Mouse (Mus musculus) heart, postnatal 0 days (tissue): ENCODE measurements around the gene Olfr429. TPM values are rescaled to one million over a fixed set of nuclear protein-coding genes. Genes with fewer than 3 reads are reported as not detected.

Source experiments
- ATAC-seq: fragments of 200-750 bp; cut with Nextera tagmentation; 2 replicates; pipeline ENCODE4 v1.8.0; 2017; ENCODE audit warnings: low read depth, moderate number of reproducible peaks, moderate library complexity; ENCODE audit not compliant: insufficient read depth
- DNase-seq: peaks from one replicate; pipeline ENCODE4 v3.0.0-alpha.2; 2016; ENCODE audit warnings: low spot score
- H3K27ac ChIP-seq: fragments of 300-500 bp; sonication (generic); 2 replicates; pipeline ENCODE4 v1.5.1; 2014; ENCODE audit warnings: low read depth, mild to moderate bottlenecking
- H3K27me3 ChIP-seq: fragments of 300-500 bp; sonication (generic); 2 replicates; pipeline ENCODE4 v1.6.1; 2014; ENCODE audit warnings: low read length, mixed read lengths; ENCODE audit not compliant: control insufficient read depth, insufficient read depth
- H3K36me3 ChIP-seq: fragments of 300-500 bp; sonication (generic); replicated peaks from 2 replicates; pipeline ENCODE4 v1.6.1; 2014; ENCODE audit warnings: low read length, mixed read lengths; ENCODE audit not compliant: control insufficient read depth, insufficient read depth
- H3K4me1 ChIP-seq: fragments of 300-500 bp; sonication (generic); 2 replicates; pipeline ENCODE4 v1.6.1; 2014; ENCODE audit warnings: antibody characterized with exemption; ENCODE audit not compliant: control insufficient read depth, insufficient read depth
- H3K4me2 ChIP-seq: fragments of 300-500 bp; sonication (generic); 2 replicates; pipeline ENCODE4 v1.6.1; 2014; ENCODE audit warnings: low read depth, mild to moderate bottlenecking, low read length, moderate library complexity
- H3K4me3 ChIP-seq: fragments of 300-500 bp; sonication (generic); 2 replicates; pipeline ENCODE4 v1.5.1; 2014; ENCODE audit warnings: low read depth, low read length
- H3K9ac ChIP-seq: fragments of 300-500 bp; sonication (generic); replicated peaks from 2 replicates; pipeline ENCODE4 v1.6.1; 2014; ENCODE audit warnings: low read depth, low read length, mixed read lengths
- H3K9me3 ChIP-seq: fragments of 300-500 bp; sonication (generic); replicated peaks from 2 replicates; pipeline ENCODE4 v1.6.1; 2016; ENCODE audit warnings: low read length; ENCODE audit not compliant: control insufficient read depth
- CTCF ChIP-seq: IDR thresholded peaks from 2 replicates; pipeline ENCODE4 v1.5.1; 2016; ENCODE audit warnings: antibody characterized with exemption, control low read depth, low read depth
- EP300 ChIP-seq: IDR thresholded peaks from 2 replicates; pipeline ENCODE4 v1.6.1; 2016; ENCODE audit warnings: antibody characterized with exemption, low read depth
- WGBS: fragments of 180-500 bp; shearing (Covaris S2); extraction: QIAGEN DNeasy Blood & Tissue Kit; methylation state at CpG from one replicate; pipeline ENCODE4 v1.1.7; 2014; 5-methylcytosine and 5-hydroxymethylcytosine counted together
- polyA plus RNA-seq: library from polyadenylated mRNA; unstranded; fragments of >200 nt; fragmentation: Nextera tagmentation; extraction: Ambion mirVana; gene quantifications from 2 replicates; pipeline ENCODE4 v1.2.1, GENCODE M21; 2015
- total RNA-seq: library from RNA; depleted of rRNA; stranded (reverse); fragments of >200 nt; gene quantifications from 2 replicates; pipeline ENCODE4 v1.2.3, GENCODE M21; 2014; ENCODE audit warnings: low replicate concordance; rRNA removed

The Olfr429 gene
- total and polyA plus RNA-seq, 2 experiments from 2014 or later, result not detected

DNA sequence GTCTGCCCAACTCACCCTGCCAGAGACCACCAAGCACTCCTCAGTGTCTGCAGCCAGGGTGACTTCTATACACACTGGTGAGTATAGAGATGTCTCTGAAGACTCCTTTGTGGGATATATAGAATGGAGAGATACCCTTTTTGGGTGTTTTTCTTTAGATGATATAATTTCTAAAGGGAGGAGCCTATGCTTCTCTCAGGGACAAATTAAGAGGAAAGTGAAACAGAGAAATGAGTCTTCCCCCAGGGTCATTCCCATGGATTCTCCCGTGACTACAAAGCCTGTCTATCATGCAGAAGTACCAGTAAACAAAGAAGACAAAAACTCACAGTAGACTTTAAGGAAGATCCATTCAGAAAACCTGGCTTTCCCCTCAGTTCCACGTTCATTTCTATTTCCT is 36.9 kb downstream of the Olfr429 start, which contains the start of gene Olfr231:
TSS of gene Olfr231 (minus strand) at position 101 of the 400 bp plus-strand sequence.
- Histone ChIP-seq H3K27me3 (no peaks in the 10 kb centered on the region), H3K36me3 (no peaks in the 10 kb centered on the region), H3K9ac (no peak within 1 kb of the TSS), H3K27ac (no peak within 1 kb of the TSS), H3K9me3 (no peaks in the 10 kb centered on the region), H3K4me3 (no peak within 1 kb of the TSS), H3K4me2 (no peak within 1 kb of the TSS), H3K4me1 (no peaks in the 10 kb centered on the region)
- DNase-seq (no peak), ATAC-seq (no peak)
- TF ChIP-seq EP300 (no peak), CTCF (no peak)
- 65% methylated on average over 2 of the region's 2 CpGs for WGBS

DNA sequence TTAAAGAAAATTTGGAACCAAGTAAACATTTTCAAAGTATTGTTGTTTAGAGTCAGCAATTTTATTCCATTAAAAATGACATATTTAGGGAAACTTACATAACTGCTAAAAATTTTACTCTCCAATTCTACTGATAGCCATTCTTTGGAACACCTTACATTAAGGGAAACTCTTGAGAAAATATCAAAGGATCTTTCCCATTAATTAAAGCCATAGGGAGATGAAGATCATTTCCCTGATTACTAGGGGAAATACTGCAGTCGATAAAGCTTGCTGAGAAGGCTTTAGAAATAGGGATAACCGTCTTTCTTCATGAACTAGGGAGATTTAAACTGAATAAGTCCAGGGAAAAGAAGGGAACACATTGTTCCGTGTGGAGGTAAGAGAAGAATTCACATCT is 47.1 kb downstream of the Olfr429 start, which contains the start of gene Olfr424:
TSS of gene Olfr424 (plus strand) at position 301 of the 400 bp plus-strand sequence.
- WGBS, result 80% methylated on average over 3 of the region's 3 CpGs
- DNase-seq (no peak), ATAC-seq (no peak)
- Histone ChIP-seq H3K4me3 (no peak within 1 kb of the TSS), H3K9ac (no peak within 1 kb of the TSS), H3K27me3 (no peaks in the 10 kb centered on the region), H3K9me3 (no peaks in the 10 kb centered on the region), H3K4me1 (no peaks in the 10 kb centered on the region), H3K36me3 (no peaks in the 10 kb centered on the region), H3K27ac (no peak within 1 kb of the TSS), H3K4me2 (no peak within 1 kb of the TSS)
- TF ChIP-seq CTCF (no peak), EP300 (no peak)

GRCm38 (mm10) chr1:174131999-174132398 is 47.9 kb downstream of the Olfr429 start:
- WGBS, result 79% methylated on average over 3 of the region's 3 CpGs
- H3K9me3 ChIP-seq, result no peaks in the 10 kb centered on the region
- TF ChIP-seq CTCF (no peak), EP300 (no peak)

More at GRCm38 (mm10) chr1:174131999-174132398, 47.9 kb downstream of the Olfr429 start:
- Histone ChIP-seq H3K27ac (no peak overlapping the region), H3K4me1 (no peaks in the 10 kb centered on the region), H3K9ac (no peak overlapping the region), H3K4me3 (no peak overlapping the region), H3K36me3 (no peaks in the 10 kb centered on the region), H3K4me2 (no peak overlapping the region), H3K27me3 (no peaks in the 10 kb centered on the region)
- ATAC-seq (no peak), DNase-seq (no peak)

Other genes with a start within 250 kb of the Olfr429 start
- 0.11 and 1.0 TPM in 2 replicates for gene Ifi211, start 171.3 kb upstream of the Olfr429 start, total RNA-seq
- gene Ifi211, start 171.3 kb upstream of the Olfr429 start, polyA plus RNA-seq, result 1.5 and 1.7 TPM in 2 replicates
- 0.15 and 0.65 TPM in 2 replicates for gene Mndal, start 141.8 kb upstream of the Olfr429 start, total RNA-seq
- 7.7 and 8.1 TPM in 2 replicates for gene Mndal, start 141.8 kb upstream of the Olfr429 start, polyA plus RNA-seq
- gene Ifi203, start 141.7 kb upstream of the Olfr429 start, total RNA-seq, result 2.2 and 6.3 TPM in 2 replicates
- gene Ifi203, start 141.7 kb upstream of the Olfr429 start, polyA plus RNA-seq, result 4.5 and 4.7 TPM in 2 replicates
- not detected in 2 replicates for gene Ifi202b, start 101.6 kb upstream of the Olfr429 start, total RNA-seq
- gene Ifi202b, start 101.6 kb upstream of the Olfr429 start, polyA plus RNA-seq, result not detected in 2 replicates
- 0.12 TPM in 1 of 2 replicates, not detected in the other for gene Ifi205, start 52.5 kb upstream of the Olfr429 start, total RNA-seq
- gene Ifi205, start 52.5 kb upstream of the Olfr429 start, polyA plus RNA-seq, result 0.54 and 0.56 TPM in 2 replicates
- not detected in 2 replicates for gene Olfr433, start 43.6 kb upstream of the Olfr429 start, total RNA-seq
- not detected in 2 replicates for gene Olfr433, start 43.6 kb upstream of the Olfr429 start, polyA plus RNA-seq
- not detected in 2 replicates for gene Olfr432, start 35.1 kb upstream of the Olfr429 start, total RNA-seq
- not detected in 2 replicates for gene Olfr432, start 35.1 kb upstream of the Olfr429 start, polyA plus RNA-seq
- not detected in 2 replicates for gene Olfr430, start 17.7 kb upstream of the Olfr429 start, total RNA-seq
- gene Olfr430, start 17.7 kb upstream of the Olfr429 start, polyA plus RNA-seq, result not detected in 2 replicates
- gene Olfr427, start 12.6 kb downstream of the Olfr429 start, total RNA-seq, result not detected in 2 replicates
- gene Olfr427, start 12.6 kb downstream of the Olfr429 start, polyA plus RNA-seq, result not detected in 2 replicates
- not detected in 2 replicates for gene Olfr231, start 36.8 kb downstream of the Olfr429 start, total RNA-seq
- gene Olfr231, start 36.8 kb downstream of the Olfr429 start, polyA plus RNA-seq, result not detected in 2 replicates
- gene Olfr424, start 47.2 kb downstream of the Olfr429 start, total RNA-seq, result not detected in 2 replicates
- gene Olfr424, start 47.2 kb downstream of the Olfr429 start, polyA plus RNA-seq, result not detected in 2 replicates
- not detected in 2 replicates for gene Olfr420, start 71.3 kb downstream of the Olfr429 start, total RNA-seq
- gene Olfr420, start 71.3 kb downstream of the Olfr429 start, polyA plus RNA-seq, result not detected in 2 replicates
- gene Spta1, start 88.4 kb downstream of the Olfr429 start, total RNA-seq, result 1.9 and 3.7 TPM in 2 replicates
- 1.3 and 1.5 TPM in 2 replicates for gene Spta1, start 88.4 kb downstream of the Olfr429 start, polyA plus RNA-seq
- gene Olfr419, start 167.7 kb downstream of the Olfr429 start, total RNA-seq, result not detected in 2 replicates
- gene Olfr419, start 167.7 kb downstream of the Olfr429 start, polyA plus RNA-seq, result not detected in 2 replicates
- not detected in 2 replicates for gene Mptx1, start 246.2 kb downstream of the Olfr429 start, total RNA-seq
- gene Mptx1, start 246.2 kb downstream of the Olfr429 start, polyA plus RNA-seq, result not detected in 2 replicates